Mouse (Mus musculus) embryonic facial prominence, embryonic 14.5 days (tissue): Measurements from ENCODE around the gene Olfr247. TPM values are rescaled to one million over a fixed set of nuclear protein-coding genes. Genes with fewer than 3 reads are reported as not detected.
"Not testable (repeated sequence)": the region's sequence is repeated elsewhere in the genome, so short reads cannot be mapped to it uniquely, and the experiment has no call there.

ENCODE experiments used
- ATAC-seq: fragments of 200-750 bp; cut with Nextera tagmentation; 2 replicates; pipeline ENCODE4 v1.8.0; 2017; ENCODE audit warnings: low read depth, moderate number of reproducible peaks, moderate TSS enrichment
- DNase-seq: peaks from one replicate; pipeline ENCODE4 v3.0.0-alpha.2; 2015; ENCODE audit warnings: low spot score
- H3K27ac ChIP-seq: fragments of 300-500 bp; sonication (generic); replicated peaks from 2 replicates; pipeline ENCODE4 v1.5.1; 2014; ENCODE audit warnings: low read depth, mild to moderate bottlenecking, low read length, moderate library complexity
- H3K27me3 ChIP-seq: fragments of 300-500 bp; sonication (generic); replicated peaks from 2 replicates; pipeline ENCODE4 v1.6.1; 2014; ENCODE audit warnings: low read length; ENCODE audit not compliant: control insufficient read depth, insufficient read depth
- H3K36me3 ChIP-seq: fragments of 300-500 bp; sonication (generic); 2 replicates; pipeline ENCODE4 v1.6.1; 2014; ENCODE audit warnings: low read length, mixed read lengths; ENCODE audit not compliant: control insufficient read depth, insufficient read depth
- H3K4me1 ChIP-seq: fragments of 300-500 bp; sonication (generic); 2 replicates; pipeline ENCODE4 v1.6.1; 2014; ENCODE audit warnings: antibody characterized with exemption, low read length; ENCODE audit not compliant: control insufficient read depth, insufficient read depth
- H3K4me2 ChIP-seq: fragments of 300-500 bp; sonication (generic); 2 replicates; pipeline ENCODE4 v1.6.1; 2014; ENCODE audit warnings: low read depth, mild to moderate bottlenecking, low read length, moderate library complexity, mixed read lengths
- H3K4me3 ChIP-seq: fragments of 300-500 bp; sonication (generic); 2 replicates; pipeline ENCODE4 v1.5.1; 2014; ENCODE audit warnings: low read depth, mild to moderate bottlenecking, low read length
- H3K9ac ChIP-seq: fragments of 300-500 bp; sonication (generic); 2 replicates; pipeline ENCODE4 v1.6.1; 2014; ENCODE audit warnings: low read depth, mild to moderate bottlenecking, low read length, moderate library complexity, mixed read lengths
- H3K9me3 ChIP-seq: fragments of 300-500 bp; sonication (generic); 2 replicates; pipeline ENCODE4 v1.6.1; 2016; ENCODE audit warnings: low read length; ENCODE audit not compliant: control insufficient read depth
- WGBS: fragments of 180-500 bp; shearing (Covaris S2); extraction: QIAGEN DNeasy Blood & Tissue Kit; methylation state at CpG from one replicate; pipeline ENCODE4 v1.1.7; 2014; 5-methylcytosine and 5-hydroxymethylcytosine counted together
- polyA plus RNA-seq: library from polyadenylated mRNA; unstranded; fragments of >200 nt; fragmentation: Nextera tagmentation; extraction: Ambion mirVana; gene quantifications from 2 replicates; pipeline ENCODE4 v1.2.1, GENCODE M21; 2014

Gene Olfr247
- polyA plus RNA-seq, result not detected in 2 replicates

DNA sequence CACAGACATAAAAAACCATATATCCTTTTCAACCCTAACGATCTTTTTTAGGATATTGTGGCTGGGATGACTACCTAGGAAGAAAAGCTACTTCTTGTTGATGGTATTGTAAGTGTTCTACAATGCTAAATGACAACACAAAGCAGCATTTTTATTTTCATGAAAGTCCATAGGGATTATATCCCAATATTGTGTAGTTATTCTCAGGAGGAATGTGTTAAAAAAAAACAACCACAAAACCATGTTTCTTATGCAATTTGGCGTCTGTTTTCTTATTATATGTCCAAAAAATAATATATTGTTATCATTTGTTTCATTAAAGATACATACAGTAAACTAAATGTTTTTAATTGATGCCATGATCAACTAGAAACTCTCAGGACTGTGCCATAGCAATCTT is at the start of gene Olfr247:
Olfr247 (minus strand) TSS at position 101 of the 400 bp plus-strand sequence.
- no CpG with 5 or more reads among the region's 2 CpGs for WGBS
- not testable (repeated sequence) for H3K27me3 ChIP-seq, DNase-seq, H3K4me1 ChIP-seq, ATAC-seq, H3K4me3 ChIP-seq, H3K27ac ChIP-seq, H3K36me3 ChIP-seq, H3K4me2 ChIP-seq, H3K9me3 ChIP-seq, H3K9ac ChIP-seq

- no peaks in the 10 kb centered on the region for H3K36me3 ChIP-seq
- no peaks in the 10 kb centered on the region for H3K9me3 ChIP-seq
- no peaks in the 10 kb centered on the region for H3K4me1 ChIP-seq
- H3K27me3 ChIP-seq, result no peaks in the 10 kb centered on the region
- no peak within 1 kb of the TSS for H3K4me2 ChIP-seq
- no peak within 1 kb of the TSS for H3K27ac ChIP-seq
- no peak for DNase-seq
- H3K4me3 ChIP-seq, result no peak within 1 kb of the TSS
- no peak within 1 kb of the TSS for H3K9ac ChIP-seq
- no peak for ATAC-seq
Observed at GRCm38 (mm10) chr10:130012321-130012720, 36.4 kb upstream of the Olfr247 start, which contains the start of gene Olfr820. Gene Olfr820 (plus strand): TSS chr10:130012621.

DNA sequence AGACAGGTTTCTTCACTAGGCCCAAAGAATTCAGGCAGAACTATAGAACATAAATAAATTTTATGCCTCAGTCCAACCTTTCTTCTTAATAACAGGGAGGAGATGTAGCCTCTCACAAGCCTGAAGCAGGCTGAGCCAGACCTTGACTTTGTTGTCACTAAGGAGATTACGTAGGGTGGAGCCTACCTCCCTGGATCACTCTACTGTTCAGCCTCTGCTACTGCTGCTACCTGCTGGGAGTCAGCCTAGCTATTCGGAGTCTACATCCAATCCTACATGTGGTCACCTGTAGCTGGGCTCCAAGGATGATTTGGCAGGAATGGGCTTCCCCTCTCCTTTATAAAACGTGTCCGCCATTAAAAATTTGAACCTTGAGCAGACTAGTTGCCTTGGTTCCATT is 29.4 kb upstream of the Olfr247 start:
- not testable (repeated sequence) for ATAC-seq, H3K27me3 ChIP-seq, H3K4me1 ChIP-seq, H3K9ac ChIP-seq, H3K27ac ChIP-seq, DNase-seq, H3K4me2 ChIP-seq, H3K4me3 ChIP-seq, H3K9me3 ChIP-seq, H3K36me3 ChIP-seq
- WGBS, result 90% methylated on average over 4 of the region's 4 CpGs

DNA sequence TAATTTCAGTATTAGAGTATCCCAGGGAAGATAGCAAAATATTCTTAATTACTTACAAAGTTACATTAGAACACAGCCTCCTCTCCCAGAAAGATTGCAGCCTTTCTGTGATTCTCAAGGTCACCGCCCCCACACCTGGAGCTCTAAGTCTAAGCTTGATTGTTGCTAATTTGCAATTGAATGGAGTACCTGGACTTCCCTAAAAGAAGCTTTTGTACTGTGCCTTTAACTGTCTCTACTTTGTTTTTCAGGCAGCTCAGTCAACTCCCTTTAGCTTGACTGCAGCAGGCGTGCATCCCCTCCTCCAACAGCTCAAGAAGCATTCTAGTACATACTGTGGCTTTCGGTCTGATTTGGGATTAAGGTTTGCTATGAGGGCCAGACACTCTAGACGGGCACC is 28.2 kb upstream of the Olfr247 start:
- not testable (repeated sequence) for H3K4me1 ChIP-seq, H3K9ac ChIP-seq, H3K27ac ChIP-seq, DNase-seq, H3K27me3 ChIP-seq, H3K36me3 ChIP-seq, H3K9me3 ChIP-seq, H3K4me3 ChIP-seq, ATAC-seq, H3K4me2 ChIP-seq
- WGBS, result 79% methylated on average over 4 of the region's 4 CpGs

GRCm38 (mm10) chr10:129984962-129985361 is 9.0 kb upstream of the Olfr247 start, which contains the start of gene Gm10310:
Gene Gm10310 (minus strand): TSS chr10:129985062.
- H3K4me3 ChIP-seq, H3K27ac ChIP-seq, H3K4me1 ChIP-seq, H3K4me2 ChIP-seq, H3K36me3 ChIP-seq, H3K9me3 ChIP-seq, H3K9ac ChIP-seq, H3K27me3 ChIP-seq, ATAC-seq, DNase-seq: not testable (repeated sequence)
- no CpG with 5 or more reads among the region's 1 CpGs for WGBS

- DNase-seq, H3K27me3 ChIP-seq, H3K27ac ChIP-seq, H3K4me2 ChIP-seq, H3K4me1 ChIP-seq, H3K36me3 ChIP-seq, H3K9me3 ChIP-seq, ATAC-seq, H3K9ac ChIP-seq, H3K4me3 ChIP-seq: not testable (repeated sequence)
- no CpG with 5 or more reads among the region's 3 CpGs for WGBS
Observed at GRCm38 (mm10) chr10:129981867-129982266, 5.9 kb upstream of the Olfr247 start.

GRCm38 (mm10) chr10:129972994-129973393 is 2.9 kb downstream of the Olfr247 start:
- H3K9me3 ChIP-seq, H3K27me3 ChIP-seq, H3K27ac ChIP-seq, H3K9ac ChIP-seq, ATAC-seq, H3K4me2 ChIP-seq, H3K36me3 ChIP-seq, DNase-seq, H3K4me3 ChIP-seq, H3K4me1 ChIP-seq: not testable (repeated sequence)
- no CpG with 5 or more reads among the region's 3 CpGs for WGBS

GRCm38 (mm10) chr10:129967166-129967565 is 8.8 kb downstream of the Olfr247 start, which contains the start of gene Olfr819:
Gene Olfr819 (minus strand): TSS chr10:129967266.
- ATAC-seq, H3K4me2 ChIP-seq, H3K36me3 ChIP-seq, DNase-seq, H3K27ac ChIP-seq, H3K27me3 ChIP-seq, H3K4me3 ChIP-seq, H3K9me3 ChIP-seq, H3K9ac ChIP-seq, H3K4me1 ChIP-seq: not testable (repeated sequence)
- 72% methylated on average over 2 of the region's 2 CpGs for WGBS

GRCm38 (mm10) chr10:129966232-129966631 is 9.7 kb downstream of the Olfr247 start:
- WGBS, result 100% methylated on average over 2 of the region's 3 CpGs

More at GRCm38 (mm10) chr10:129966232-129966631, 9.7 kb downstream of the Olfr247 start:
- ATAC-seq, H3K27ac ChIP-seq, H3K4me3 ChIP-seq, H3K36me3 ChIP-seq, H3K27me3 ChIP-seq, H3K9ac ChIP-seq, H3K9me3 ChIP-seq, H3K4me2 ChIP-seq, H3K4me1 ChIP-seq, DNase-seq: not testable (repeated sequence)
